Mouse (Mus musculus) CD4-positive naive resting alpha-beta T cell, adult 57 days (primary cell): ENCODE results near the gene Themis. TPM values are rescaled to one million over a fixed set of nuclear protein-coding genes. Genes with fewer than 3 reads are reported as not detected.

Experiments used
- total RNA-seq: library from RNA; stranded (reverse); gene quantifications from one replicate; pipeline ENCODE4 v1.2.4, GENCODE M21; 2023

The Themis gene
- 155 TPM for total RNA-seq

GRCm38 (mm10) chr10:28668261-28668660 lies at the start of gene Themis:
Gene Themis, plus strand, starts transcription at chr10:28668360.

